Mouse (Mus musculus): ENCODE data around the gene Gm10722.
"Not testable (repeated sequence)": the region's sequence is repeated elsewhere in the genome, so short reads cannot be mapped to it uniquely, and the experiment has no call there.

DNA sequence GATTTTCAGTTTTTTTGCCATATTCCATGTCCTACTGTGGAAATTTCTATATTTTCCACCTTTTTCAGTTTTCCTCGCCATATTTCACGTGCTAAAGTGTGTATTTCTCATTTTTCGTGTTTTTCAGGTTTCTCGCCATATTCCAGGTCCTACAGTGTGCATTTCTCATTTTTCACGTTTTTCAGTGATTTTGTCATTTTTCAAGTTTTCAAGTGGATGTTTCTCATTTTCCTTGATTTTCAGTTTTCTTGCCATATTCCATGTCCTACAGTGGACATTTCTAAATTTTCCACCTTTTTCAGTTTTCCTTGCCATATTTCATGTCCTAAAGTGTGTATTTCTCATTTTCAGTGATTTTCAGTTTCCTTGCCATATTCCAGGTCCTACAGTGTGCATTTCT, 25.4 kb downstream of the Gm10722 start:
- TF ChIP-seq CTCF, POLR2A (IDR thresholded peaks at IDR 0.05; ENCODE audit: insufficient read depth, low read depth, low read length): not testable (repeated sequence)
